Mouse (Mus musculus): ENCODE measurements around the gene Skil. TPM values are rescaled to one million over a fixed set of nuclear protein-coding genes. Genes with fewer than 3 reads are reported as not detected.

Gene Skil
- total RNA-seq, 4 experiments from 2014 or later, result 60.9 to 68.8 (median 63.9) TPM

- DNase-seq (ENCODE audit: low spot score in 2 of 2), result no peak
These were observed 11.2 kb upstream of the Skil start for GRCm38 (mm10) chr3:31083507-31084245.

- DNase-seq (ENCODE audit: low spot score in 2 of 2), result no peak
These were observed 9.9 kb upstream of the Skil start for GRCm38 (mm10) chr3:31085000-31085399.

- no peak for DNase-seq (ENCODE audit: low spot score in 2 of 2)
These were observed 5.8 kb upstream of the Skil start for GRCm38 (mm10) chr3:31088789-31089775.

- no peak for DNase-seq (ENCODE audit: low spot score in 2 of 2)
These were observed 4.9 kb upstream of the Skil start for GRCm38 (mm10) chr3:31089956-31090355.

GRCm38 (mm10) chr3:31093196-31093595 lies 1.7 kb upstream of the Skil start:
- DNase-seq (ENCODE audit: low spot score in 2 of 2), result peak; percentile 52 to 75

- peak; percentile 52 to 71 for DNase-seq (ENCODE audit: low spot score in 2 of 2)
These were observed 1.1 kb upstream of the Skil start for GRCm38 (mm10) chr3:31093627-31094351.

- DNase-seq (ENCODE audit: low spot score in 2 of 2), result no peak
These were observed 277 bp downstream of the Skil start for GRCm38 (mm10) chr3:31095179-31095490.

- peak; percentile 33 to 58 for DNase-seq (ENCODE audit: low spot score in 2 of 2)
These were observed 765 bp downstream of the Skil start for GRCm38 (mm10) chr3:31095491-31096154.

GRCm38 (mm10) chr3:31096155-31097101 lies 1.6 kb downstream of the Skil start:
- DNase-seq (ENCODE audit: low spot score in 2 of 2), result no peak

GRCm38 (mm10) chr3:31097102-31097720 lies 2.4 kb downstream of the Skil start:
- no peak for DNase-seq (ENCODE audit: low spot score in 2 of 2)

GRCm38 (mm10) chr3:31097976-31098375 lies 3.1 kb downstream of the Skil start:
- no peak for DNase-seq (ENCODE audit: low spot score in 2 of 2)

- DNase-seq (ENCODE audit: low spot score in 2 of 2), result no peak
These were observed 3.7 kb downstream of the Skil start for GRCm38 (mm10) chr3:31098556-31098955.

GRCm38 (mm10) chr3:31100026-31100425 lies 5.2 kb downstream of the Skil start:
- DNase-seq (ENCODE audit: low spot score in 2 of 2), result no peak

- no peak for DNase-seq (ENCODE audit: low spot score in 2 of 2)
These were observed 5.9 kb downstream of the Skil start for GRCm38 (mm10) chr3:31100802-31101201.

GRCm38 (mm10) chr3:31104936-31105335 lies 10.1 kb downstream of the Skil start:
- DNase-seq (ENCODE audit: low spot score in 2 of 2), result no peak

- DNase-seq (ENCODE audit: low spot score in 2 of 2), result no peak
These were observed 11.7 kb downstream of the Skil start for GRCm38 (mm10) chr3:31106597-31106996.

GRCm38 (mm10) chr3:31107674-31108073 lies 12.8 kb downstream of the Skil start:
- DNase-seq (ENCODE audit: low spot score in 2 of 2), result no peak

- DNase-seq (ENCODE audit: low spot score in 2 of 2), result no peak
These were observed 14.2 kb downstream of the Skil start for GRCm38 (mm10) chr3:31109108-31109507.

- DNase-seq (ENCODE audit: low spot score in 2 of 2), result no peak
These were observed 28.2 kb downstream of the Skil start for GRCm38 (mm10) chr3:31123098-31123497.

- no peak for DNase-seq (ENCODE audit: low spot score in 2 of 2)
These were observed 31.4 kb downstream of the Skil start for GRCm38 (mm10) chr3:31126303-31126702.

Data from left cerebral cortex, adult 8-10 months (tissue).